Mouse (Mus musculus) liver, adult 2 months (tissue): ENCODE results near the gene 1700010I14Rik.

Experiments
- CTCF ChIP-seq: fragments of 200-500 bp; IDR thresholded peaks from 2 replicates; pipeline ENCODE4 v1.5.1; 2011; ENCODE audit warnings: low read depth, low read length, control low read depth
- POLR2A ChIP-seq: fragments of 200-500 bp; IDR thresholded peaks from 2 replicates; pipeline ENCODE4 v1.6.1; 2011; ENCODE audit warnings: low read length, control low read depth; ENCODE audit not compliant: insufficient read depth; ENCODE audit errors: extremely low read depth

DNA sequence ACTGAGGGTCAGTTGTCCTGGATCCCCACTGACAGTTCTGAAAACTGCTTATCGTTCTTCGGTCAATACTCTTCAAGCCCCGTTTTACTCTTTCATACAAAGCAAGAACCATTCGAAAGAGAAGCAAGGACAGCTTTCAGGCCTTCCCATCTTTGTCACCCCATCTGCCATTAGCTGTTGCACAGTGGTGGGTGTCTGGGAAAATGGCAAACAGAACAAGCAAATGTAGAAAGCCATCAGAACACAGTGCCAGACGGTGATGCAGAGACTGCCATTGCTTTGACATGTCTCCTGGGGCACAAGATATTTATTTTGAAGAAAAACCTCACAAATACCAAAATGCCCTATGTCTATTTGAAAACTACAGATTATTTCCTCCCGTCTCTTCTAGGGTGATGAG lies 11.4 kb upstream of the 1700010I14Rik start:
- no peak for TF ChIP-seq CTCF
- no peak for TF ChIP-seq POLR2A
